Mouse (Mus musculus) bone marrow, adult 2 months (tissue): ENCODE data around the gene Wasf3. TPM values are rescaled to one million over a fixed set of nuclear protein-coding genes. Genes with fewer than 3 reads are reported as not detected.

Source experiments
- H3K27ac ChIP-seq: fragments of 200-500 bp; 2 replicates; pipeline ENCODE4 v1.5.1; 2012; ENCODE audit warnings: low read depth, mild to moderate bottlenecking, control low read depth, inconsistent platforms, low read length; ENCODE audit not compliant: control insufficient read depth, poor library complexity, insufficient read depth
- H3K4me1 ChIP-seq: fragments of 200-500 bp; 2 replicates; pipeline ENCODE4 v1.6.1; 2011; ENCODE audit warnings: low read length; ENCODE audit not compliant: control insufficient read depth, insufficient read depth
- H3K4me3 ChIP-seq: fragments of 200-500 bp; replicated peaks from 2 replicates; pipeline ENCODE3; 2011; ENCODE audit warnings: mild to moderate bottlenecking, low read depth, low read length, control low read depth; ENCODE audit not compliant: control insufficient read depth
- CTCF ChIP-seq: fragments of 200-500 bp; IDR thresholded peaks from 2 replicates; pipeline ENCODE4 v1.5.1; 2011; ENCODE audit warnings: low read length, control low read depth; ENCODE audit not compliant: control insufficient read depth, insufficient read depth
- POLR2A ChIP-seq: fragments of 200-500 bp; IDR thresholded peaks from 2 replicates; pipeline ENCODE4 v1.6.1; 2011; ENCODE audit warnings: low read depth, mild to moderate bottlenecking, control low read depth, low read length, borderline replicate concordance; ENCODE audit not compliant: control insufficient read depth
- WGBS: fragments of 180-500 bp; shearing (Covaris S2); methylation state at CpG from one replicate; pipeline ENCODE4 v1.1.7; 2018; 5-methylcytosine and 5-hydroxymethylcytosine counted together
- polyA plus RNA-seq: library from polyadenylated mRNA; stranded (reverse); fragments of >200 nt; gene quantifications from 2 replicates; pipeline ENCODE4 v1.2.4, GENCODE M21; 2011; ENCODE audit warnings: low replicate concordance; ENCODE audit not compliant: missing spikeins, insufficient read depth, insufficient read length

Gene Wasf3
- polyA plus RNA-seq, 1 experiment = 0.67 TPM

DNA sequence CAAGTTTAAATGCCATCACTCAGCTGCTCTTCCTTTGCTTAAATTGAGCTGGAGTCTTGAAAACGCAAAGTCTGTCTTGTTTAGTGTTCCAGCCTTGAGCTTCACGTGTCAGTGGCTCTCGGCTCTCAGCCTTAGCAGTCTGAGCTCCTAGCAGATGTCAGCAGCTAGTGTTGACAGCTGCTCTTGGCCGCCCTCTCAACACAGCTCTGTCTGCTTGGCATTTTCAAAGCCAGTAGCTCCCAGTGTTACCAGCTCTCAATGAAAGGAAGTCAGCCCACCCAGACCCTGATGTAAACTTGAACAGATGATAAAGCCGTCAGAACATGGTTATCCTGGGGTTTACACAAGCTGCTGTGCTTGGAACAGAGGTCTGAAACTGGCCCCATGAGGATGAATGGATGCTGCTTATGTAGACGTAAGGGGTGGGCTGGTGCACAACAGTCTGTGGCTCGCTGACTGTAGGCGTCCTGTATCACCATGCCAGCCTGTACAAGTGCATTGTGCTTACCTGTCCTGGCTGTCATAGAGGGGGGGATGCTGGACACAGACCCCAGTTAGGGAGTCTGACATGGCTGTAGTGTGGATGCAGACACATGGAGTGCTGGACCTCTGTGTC lies 40.0 kb downstream of the Wasf3 start:
- Histone ChIP-seq H3K4me3 (no peak overlapping the region), H3K4me1 (no peaks in the 10 kb centered on the region), H3K27ac (no peak overlapping the region)
- TF ChIP-seq CTCF = no peak
- TF ChIP-seq POLR2A = no peak
- WGBS = 74% methylated on average over 8 of the region's 8 CpGs

DNA sequence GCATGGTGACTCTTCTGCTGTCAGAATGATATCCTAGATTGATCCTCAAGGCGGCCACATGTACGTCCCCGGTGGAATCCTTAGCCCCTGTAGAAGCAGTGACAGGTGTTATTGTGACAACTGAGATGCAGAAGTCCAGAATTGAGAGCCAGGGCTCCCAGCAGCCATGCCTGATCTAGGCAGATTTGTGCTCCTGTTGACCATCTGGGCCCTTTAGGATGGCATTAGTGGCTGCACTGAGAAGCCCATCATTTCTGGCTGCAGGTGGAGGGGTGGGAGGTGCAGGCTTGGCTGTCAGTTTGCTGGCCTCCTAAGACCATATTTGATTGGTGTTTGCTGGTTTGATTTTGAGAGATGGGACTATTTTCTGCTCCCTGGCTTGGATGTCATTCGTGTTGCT lies 40.9 kb downstream of the Wasf3 start:
- TF ChIP-seq CTCF (no peak), POLR2A (no peak)
- H3K4me3 ChIP-seq = no peak overlapping the region
- 81% methylated on average over 4 of the region's 4 CpGs for WGBS
- no peaks in the 10 kb centered on the region for H3K4me1 ChIP-seq
- no peak overlapping the region for H3K27ac ChIP-seq

DNA sequence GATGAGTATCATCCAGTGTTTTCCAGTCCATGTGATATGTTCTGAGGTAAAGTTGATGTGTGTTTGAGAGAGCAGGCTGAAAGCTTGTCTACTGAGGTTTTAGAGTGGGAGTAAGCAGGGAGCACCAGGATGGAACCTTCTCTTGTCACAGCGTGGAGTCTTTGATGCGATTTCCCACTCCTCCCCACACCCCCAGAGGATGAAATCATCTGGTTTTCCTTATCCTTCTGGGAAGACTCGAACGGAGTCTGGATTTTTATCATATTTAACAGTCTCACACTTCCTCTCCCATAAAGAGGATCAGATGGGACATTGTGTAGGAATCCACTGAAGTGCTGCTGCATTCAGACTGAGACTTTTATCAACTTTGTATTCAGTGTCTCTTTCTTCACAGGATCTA lies 43.3 kb downstream of the Wasf3 start:
- TF ChIP-seq CTCF = no peak
- no peak for TF ChIP-seq POLR2A
- H3K27ac ChIP-seq = no peak overlapping the region
- H3K4me3 ChIP-seq = no peak overlapping the region
- H3K4me1 ChIP-seq = no peaks in the 10 kb centered on the region
- 70% methylated on average over 4 of the region's 4 CpGs for WGBS

DNA sequence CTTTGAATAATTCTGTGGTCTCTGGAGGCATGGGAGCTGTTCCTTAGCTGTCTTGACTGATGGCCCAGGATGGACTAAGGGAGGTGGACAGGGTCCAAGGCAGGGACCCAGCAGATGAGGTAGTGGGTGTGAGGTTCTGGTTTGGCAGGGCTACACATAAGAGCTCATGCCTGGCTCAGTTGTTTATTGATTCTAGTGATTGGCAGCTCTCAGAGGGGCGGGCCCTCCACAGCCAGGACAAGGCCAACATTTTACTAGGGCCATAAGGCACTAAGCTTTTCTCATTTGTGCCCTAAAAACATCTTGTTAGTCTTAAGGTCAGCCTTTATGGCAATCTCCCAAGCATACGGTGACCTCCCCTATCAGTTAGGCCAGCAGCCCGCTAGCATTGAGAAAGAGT lies 47.0 kb downstream of the Wasf3 start:
- 77% methylated on average over 3 of the region's 3 CpGs for WGBS

GRCm38 (mm10) chr5:146432476-146432875 lies 47.7 kb downstream of the Wasf3 start:
- no peak for TF ChIP-seq POLR2A
- no peak for TF ChIP-seq CTCF
- 76% methylated on average over 6 of the region's 6 CpGs for WGBS
- no peak overlapping the region for H3K4me3 ChIP-seq
- H3K4me1 ChIP-seq = no peaks in the 10 kb centered on the region
- no peak overlapping the region for H3K27ac ChIP-seq

More for the DNA sequence above, 47.0 kb downstream of the Wasf3 start:
- H3K4me3 ChIP-seq = no peak overlapping the region
- TF ChIP-seq POLR2A (no peak), CTCF (no peak)
- no peaks in the 10 kb centered on the region for H3K4me1 ChIP-seq
- no peak overlapping the region for H3K27ac ChIP-seq

GRCm38 (mm10) chr5:146435316-146435715 lies 50.5 kb downstream of the Wasf3 start:
- no peak overlapping the region for H3K27ac ChIP-seq
- no peaks in the 10 kb centered on the region for H3K4me1 ChIP-seq
- 90% methylated on average over 16 of the region's 16 CpGs for WGBS
- TF ChIP-seq POLR2A (no peak), CTCF (no peak)
- no peak overlapping the region for H3K4me3 ChIP-seq

DNA sequence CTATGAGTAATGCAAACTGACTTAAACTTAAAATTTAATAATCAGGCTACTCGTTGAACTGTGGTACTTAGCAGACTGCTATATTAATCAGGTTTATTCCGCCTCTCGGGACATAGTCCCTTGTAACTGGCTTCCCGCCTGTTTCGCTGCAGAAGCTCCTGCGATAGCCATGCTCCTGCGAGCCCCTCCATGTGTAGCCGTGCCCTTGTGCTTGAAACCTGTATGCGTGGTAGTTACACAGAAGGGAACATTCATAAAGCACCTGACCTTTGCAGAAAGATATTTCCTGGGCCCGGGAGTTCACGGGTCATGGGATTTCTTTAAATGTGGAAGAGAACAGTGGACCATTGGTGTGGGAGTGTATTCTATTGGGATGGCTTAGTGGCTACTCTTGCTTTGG lies 52.0 kb downstream of the Wasf3 start:
- H3K27ac ChIP-seq = no peak overlapping the region
- WGBS = 88% methylated on average over 11 of the region's 11 CpGs
- no peaks in the 10 kb centered on the region for H3K4me1 ChIP-seq
- H3K4me3 ChIP-seq = no peak overlapping the region
- TF ChIP-seq CTCF (no peak), POLR2A (no peak)

DNA sequence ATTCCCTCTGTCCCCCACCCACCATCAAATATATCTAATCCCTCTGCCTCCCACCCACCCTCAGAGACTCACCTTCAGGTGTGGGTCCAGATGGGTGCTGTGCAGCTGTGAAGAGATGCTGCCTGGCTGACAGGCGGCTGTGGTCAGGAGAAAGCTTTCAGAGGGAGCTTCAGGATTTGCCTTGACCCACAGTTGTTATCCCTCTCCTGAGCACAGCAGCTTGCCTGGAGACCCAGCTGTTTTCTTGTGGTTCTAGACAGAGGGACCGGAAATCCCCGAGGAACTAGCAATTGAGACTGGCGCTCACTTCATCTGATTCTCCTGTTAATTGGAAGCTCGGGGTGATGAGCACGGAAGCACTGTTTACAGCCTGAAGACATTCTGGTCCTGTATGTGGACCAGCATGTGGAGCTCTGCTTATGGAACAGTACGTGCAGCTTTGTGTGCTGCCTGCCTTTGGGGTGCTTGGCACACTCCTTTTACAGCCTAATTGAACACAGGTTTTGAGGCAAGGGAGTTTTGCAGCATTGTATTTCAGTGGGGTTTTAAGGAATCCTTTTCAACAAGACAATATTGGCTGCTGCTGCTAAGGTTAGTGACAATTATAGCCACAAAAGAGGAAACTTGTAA lies 54.5 kb downstream of the Wasf3 start:
- H3K27ac ChIP-seq = no peak overlapping the region
- no peaks in the 10 kb centered on the region for H3K4me1 ChIP-seq
- H3K4me3 ChIP-seq = no peak overlapping the region
- 84% methylated on average over 7 of the region's 7 CpGs for WGBS
- TF ChIP-seq CTCF (no peak), POLR2A (no peak)
